Comparison of ENCODE assay signal across 8 mouse cellular contexts in genomic region chr3:103927511-103927910, GRCm38 (mm10). TPM values are rescaled to one million over a fixed set of nuclear protein-coding genes. Genes with fewer than 3 reads are reported as not detected.
DNase-seq lines count a peak whose midpoint lies in the region; ATAC-seq lines count a peak whose summit lies in the region.

No protein-coding gene starts in this region.

- no peak for DNase-seq in heart, adult 9 months (ENCODE audit: low spot score in 2 of 2)
- peak; percentile 19 to 26 for DNase-seq in CD8-positive naive resting alpha-beta T cell, adult 2 months (ENCODE audit: low read depth in 2 of 2, low spot score in 2 of 2)
- peak; percentile 34 to 38 for DNase-seq in cerebellum, postnatal 36 days
- no peak for DNase-seq in layer of hippocampus, adult 18-20 months (ENCODE audit: low spot score in 2 of 2)
- no peak for DNase-seq in yolk sac, embryonic 10.5 days (ENCODE audit: low spot score)

- H3K27ac ChIP-seq in heart, embryonic 16.5 days (ENCODE audit: low read length), result no peak overlapping the region
- H3K27ac ChIP-seq in intestine, embryonic 16.5 days (ENCODE audit: low read length), result no peak overlapping the region

- H3K36me3 ChIP-seq in heart, embryonic 16.5 days (ENCODE audit: control insufficient read depth, insufficient read depth), result peaks cover 6% of the 10 kb centered on the region
- no peaks in the 10 kb centered on the region for H3K36me3 ChIP-seq in intestine, embryonic 16.5 days (ENCODE audit: control insufficient read depth, insufficient read depth, low read length)

- no peaks in the 10 kb centered on the region for H3K27me3 ChIP-seq in heart, embryonic 16.5 days (ENCODE audit: control insufficient read depth, insufficient read depth, low read length)
- no peaks in the 10 kb centered on the region for H3K27me3 ChIP-seq in intestine, embryonic 16.5 days (replicated peaks; ENCODE audit: control insufficient read depth, insufficient read depth, low read length)

- 0 out of 2 replicates have a peak overlapping the region, but pooled peaks have one; percentile 0 for H3K4me2 ChIP-seq in heart, embryonic 16.5 days (ENCODE audit: low read depth, low read length)
- no peak overlapping the region for H3K4me2 ChIP-seq in intestine, embryonic 16.5 days (ENCODE audit: low read depth, low read length)

- H3K9ac ChIP-seq in heart, embryonic 16.5 days (ENCODE audit: low read length), result no peak overlapping the region
- H3K9ac ChIP-seq in intestine, embryonic 16.5 days (ENCODE audit: low read depth, low read length), result no peak overlapping the region

- no peak for ATAC-seq in heart, embryonic 16.5 days (replicated peaks; ENCODE audit: extremely low read depth, insufficient read depth, low FRiP score)
- ATAC-seq in megakaryocyte, adult 5-6 weeks (ENCODE audit: poor library complexity, severe bottlenecking), result peak; percentile 98
- ATAC-seq in intestine, embryonic 16.5 days, result no peak

- WGBS in heart, embryonic 16.5 days, result 61% methylated on average over 6 of the region's 6 CpGs
- 62% methylated on average over 6 of the region's 6 CpGs for WGBS in intestine, embryonic 16.5 days

- no peak overlapping the region for H3K4me3 ChIP-seq in heart, embryonic 16.5 days (ENCODE audit: low read length)
- no peak overlapping the region for H3K4me3 ChIP-seq in intestine, embryonic 16.5 days (ENCODE audit: low read length)

- no peaks in the 10 kb centered on the region for H3K9me3 ChIP-seq in heart, embryonic 16.5 days (replicated peaks; ENCODE audit: control insufficient read depth, low read length)
- H3K9me3 ChIP-seq in intestine, embryonic 16.5 days (ENCODE audit: control insufficient read depth, low read length), result no peaks in the 10 kb centered on the region

- H3K4me1 ChIP-seq in heart, embryonic 16.5 days (ENCODE audit: control insufficient read depth, insufficient read depth, low read length), result peaks cover 5% of the 10 kb centered on the region; the same call in 1 of the 2 replicates
- peaks cover 3% of the 10 kb centered on the region; the same call in 1 of the 2 replicates for H3K4me1 ChIP-seq in intestine, embryonic 16.5 days (ENCODE audit: control insufficient read depth, insufficient read depth, low read length)

RNA-seq across cellular contexts. Expression of gene Rsbn1, which starts 13.6 kb away (rescaled TPM):
- 5.6 and 5.8 TPM in 2 replicates for polyA plus RNA-seq in heart, embryonic 16.5 days (2015; fragmentation: Nextera tagmentation; extraction: Ambion mirVana)
- 24.0 and 31.8 TPM in 2 replicates for total RNA-seq in megakaryocyte, adult 5-6 weeks (2015)
- total RNA-seq in megakaryocyte, adult 5-6 weeks (2017), result 29.1 and 31.1 TPM in 2 replicates
- 10 to 100 TPM; 22.1 to 25.9 TPM for total RNA-seq in layer of hippocampus, adult 18-20 months (2021)
- polyA plus RNA-seq in intestine, embryonic 16.5 days (2015; fragmentation: Nextera tagmentation; extraction: Ambion mirVana), result 6.3 and 7.1 TPM in 2 replicates

RNA-seq across cellular contexts. Expression of gene Phtf1, which starts 40.4 kb away (rescaled TPM):
- 14.7 and 15.3 TPM in 2 replicates for polyA plus RNA-seq in heart, embryonic 16.5 days (2015; fragmentation: Nextera tagmentation; extraction: Ambion mirVana)
- 9.8 and 11.3 TPM in 2 replicates for total RNA-seq in megakaryocyte, adult 5-6 weeks (2015)
- 14.7 and 16.3 TPM in 2 replicates for total RNA-seq in megakaryocyte, adult 5-6 weeks (2017)
- 10 to 100 TPM; 42.4 to 43.7 TPM for total RNA-seq in layer of hippocampus, adult 18-20 months (2021)
- 12.7 and 13.5 TPM in 2 replicates for polyA plus RNA-seq in intestine, embryonic 16.5 days (2015; fragmentation: Nextera tagmentation; extraction: Ambion mirVana)

Comparison
In these comparisons a context has a peak if more than half of its experiments do, and no peak if none do; other contexts are left out.
1. DNase-seq: peak in CD8-positive naive resting alpha-beta T cell, adult 2 months (2 of 2) and cerebellum, postnatal 36 days (2 of 2); none in heart, adult 9 months (0 of 2), layer of hippocampus, adult 18-20 months (0 of 2) and yolk sac, embryonic 10.5 days (single experiment).